Mouse (Mus musculus) lung, postnatal 4 days (tissue): ENCODE results near the gene Neto2.
A peak's percentile ranks its signal among the peaks of the same experiment; 100 is the strongest.
"Not testable (repeated sequence)": the region's sequence is repeated elsewhere in the genome, so short reads cannot be mapped to it uniquely, and the experiment has no call there.

ENCODE experiments used
- DNase-seq, 2 experiments: peaks; one replicate each; pipeline ENCODE4 v3.0.0; 2021

Neto2 gene

DNA sequence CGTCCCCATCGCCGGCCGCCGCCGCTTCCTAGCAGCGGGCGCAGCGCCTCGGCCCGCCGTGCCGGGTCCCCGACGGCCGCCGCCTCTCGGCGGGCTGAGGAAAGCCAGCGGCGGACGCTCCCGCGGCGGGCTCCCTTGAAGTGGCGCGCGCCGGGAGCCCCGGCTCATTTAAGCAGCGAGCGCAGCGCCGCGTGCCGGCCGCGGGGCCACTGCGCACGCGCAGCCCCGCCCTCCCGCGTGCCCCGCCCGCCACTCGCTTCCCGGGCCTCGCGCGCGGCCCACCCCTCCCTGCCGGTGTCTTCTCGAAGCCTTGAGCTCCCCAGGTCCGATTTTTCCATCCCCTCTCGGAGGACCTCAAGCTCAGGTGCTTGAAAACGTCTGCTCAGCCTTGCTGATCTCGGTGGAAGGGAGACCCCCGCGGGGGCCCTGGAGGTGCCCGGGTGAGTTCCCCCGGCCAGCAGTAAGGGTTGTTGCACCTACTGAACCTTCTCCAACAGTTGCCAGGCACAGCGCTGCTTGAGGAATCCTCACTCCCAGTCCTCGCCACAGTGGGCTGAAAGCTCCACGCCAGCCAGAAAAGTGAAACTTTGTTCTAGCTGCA, at the start of gene Neto2:
Gene Neto2 (minus strand): TSS at position 174 of the 601 bp plus-strand sequence.
- peak; percentile 70 to 85 for DNase-seq

DNA sequence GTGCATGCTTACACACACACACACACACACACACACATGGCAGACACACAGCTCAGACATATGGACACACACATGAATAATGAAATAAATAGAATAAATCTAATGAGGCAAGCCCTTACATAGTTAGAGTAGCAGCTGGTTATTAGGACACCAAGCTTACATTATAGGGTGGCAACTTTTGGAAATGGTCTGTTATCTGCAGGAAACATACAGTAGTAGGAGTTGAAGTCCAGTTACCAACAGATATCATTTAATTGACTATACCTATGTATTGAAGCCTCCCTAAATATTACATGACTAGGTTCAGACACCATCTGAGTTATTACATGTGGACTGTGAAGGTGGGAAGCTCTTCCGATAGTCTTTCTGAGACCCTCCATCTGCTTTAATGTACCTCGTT, 44.3 kb upstream of the Neto2 start:
- DNase-seq, result no peak

DNA sequence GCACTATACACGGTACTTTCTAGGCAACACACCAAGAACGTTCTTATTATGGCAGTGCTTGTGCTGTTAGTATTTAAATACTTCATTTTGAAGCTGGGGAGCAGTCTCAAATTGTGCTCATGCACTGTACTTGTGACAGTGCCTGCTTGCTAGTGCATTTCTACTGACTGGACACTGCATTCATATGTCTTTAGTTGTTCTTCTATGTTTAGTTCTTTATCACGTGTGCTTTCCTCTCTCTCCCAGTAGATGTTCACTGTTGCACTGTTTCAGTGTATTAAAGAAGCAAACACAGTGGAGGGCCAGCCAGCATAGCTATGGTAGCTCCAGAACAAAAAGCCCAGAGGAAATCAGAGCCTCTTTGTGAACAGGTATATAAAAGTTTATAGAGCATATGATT, 29.8 kb upstream of the Neto2 start:
- DNase-seq, result no peak

DNA sequence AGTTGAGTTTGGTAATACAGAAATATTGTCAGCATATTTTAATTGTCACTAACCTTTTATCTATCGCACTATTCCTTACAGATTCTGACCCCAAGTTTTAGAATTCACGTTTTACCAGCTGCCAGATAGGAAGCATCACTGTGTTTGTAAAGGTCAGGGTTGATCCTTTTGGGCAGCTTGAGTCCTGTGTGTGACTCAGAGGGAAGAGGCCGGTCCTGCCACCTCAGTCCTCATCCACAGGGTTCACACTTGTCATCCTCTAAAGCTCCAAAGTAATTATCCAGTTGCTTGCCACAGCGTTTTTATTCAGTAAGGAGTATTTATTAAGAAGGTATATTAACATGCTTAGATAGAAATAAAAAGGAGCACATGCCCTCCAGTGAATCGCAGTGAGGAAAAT, 16.5 kb upstream of the Neto2 start:
- no peak for DNase-seq

DNA sequence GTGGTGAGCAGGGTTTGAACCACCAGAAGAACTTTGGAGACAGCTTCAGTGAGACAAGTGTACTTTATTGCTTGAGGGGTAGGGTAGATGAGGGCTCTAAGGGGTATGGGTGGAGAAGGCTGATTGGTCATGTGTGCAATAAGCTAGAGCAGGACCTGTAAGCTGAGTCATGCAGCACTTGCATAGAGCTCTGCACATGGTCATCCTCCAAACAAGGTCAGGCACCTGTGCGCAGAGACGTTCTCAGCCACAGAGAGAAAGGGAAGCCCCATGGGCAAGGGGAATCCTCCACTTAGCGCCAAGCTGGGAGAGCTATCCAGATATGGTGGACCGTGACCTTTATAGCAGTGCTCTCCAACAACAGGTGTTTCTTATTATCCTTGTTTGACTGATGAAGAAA, 16.0 kb upstream of the Neto2 start:
- DNase-seq, result no peak

DNA sequence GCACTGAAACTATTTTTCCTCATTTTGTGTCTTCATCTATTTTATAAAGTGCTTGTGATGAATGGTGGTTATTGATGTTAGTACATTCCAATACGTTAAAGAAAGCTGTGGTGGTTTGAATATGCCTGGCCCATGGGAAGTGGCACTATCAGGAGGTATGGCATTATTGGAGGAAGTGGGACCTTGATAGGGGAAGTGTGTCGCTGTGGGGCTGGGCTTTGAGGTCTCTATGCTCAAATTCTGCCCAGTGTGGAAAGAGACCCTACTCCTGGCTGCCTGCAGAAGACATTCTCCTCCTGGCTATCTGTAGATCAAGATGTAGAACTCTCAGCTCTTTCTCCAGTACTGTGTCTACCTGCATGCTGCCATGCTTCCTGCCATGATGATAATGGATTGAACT, 6.3 kb upstream of the Neto2 start:
- DNase-seq, result no peak

DNA sequence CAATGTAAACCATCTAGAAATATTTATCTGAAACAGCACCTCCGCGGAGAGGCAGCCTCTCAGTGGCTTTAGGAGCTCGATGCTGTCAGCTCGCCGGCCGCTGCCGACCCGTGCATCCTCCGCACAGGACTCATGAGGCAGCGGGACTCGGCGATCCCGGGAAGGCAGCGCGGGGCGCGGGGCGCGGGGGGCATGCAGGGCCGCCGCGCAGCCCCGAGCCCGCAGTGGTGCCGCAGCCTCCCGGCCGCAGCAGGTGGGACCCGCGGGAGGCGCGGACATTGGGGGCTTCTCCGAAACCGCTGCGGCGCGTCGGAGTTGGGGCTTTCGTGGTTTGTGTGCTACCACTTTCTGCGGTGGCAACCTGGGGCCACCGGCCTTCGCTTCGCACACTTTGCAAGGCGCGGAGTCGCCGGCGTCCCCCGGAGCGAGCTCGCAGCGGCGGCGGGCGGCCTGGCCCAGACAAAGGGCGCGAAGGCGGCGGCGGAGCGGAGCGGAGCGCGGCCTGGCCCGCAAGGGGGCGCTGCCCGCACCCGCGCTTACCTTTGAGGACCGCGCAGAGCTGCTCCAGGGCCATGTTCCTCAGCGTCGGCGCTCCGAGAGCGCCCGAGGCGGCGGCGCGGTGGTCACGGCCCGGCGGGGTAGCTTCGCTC, 498 bp downstream of the Neto2 start:
- DNase-seq, result peak; percentile 34 to 66

DNA sequence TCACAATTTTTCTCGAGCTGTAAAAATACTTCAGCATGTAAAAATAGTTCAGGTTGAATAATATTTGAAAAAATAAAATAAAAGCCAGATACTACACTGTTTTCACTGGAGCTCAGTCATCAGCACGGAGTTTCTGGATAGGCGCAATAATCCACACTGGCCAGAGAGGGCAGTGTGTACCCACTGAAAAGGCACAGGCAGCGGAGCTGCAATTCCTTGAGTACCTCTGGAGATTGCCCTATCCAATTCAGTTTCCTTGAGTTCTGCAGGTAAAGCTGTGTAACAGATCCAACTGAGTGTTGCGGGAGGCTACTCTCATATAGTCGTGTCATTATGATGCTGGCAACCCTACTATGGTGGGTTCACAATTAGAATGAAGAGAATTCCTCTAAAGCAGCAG, 1.7 kb downstream of the Neto2 start:
- DNase-seq, result peak; percentile 69 to 76

DNA sequence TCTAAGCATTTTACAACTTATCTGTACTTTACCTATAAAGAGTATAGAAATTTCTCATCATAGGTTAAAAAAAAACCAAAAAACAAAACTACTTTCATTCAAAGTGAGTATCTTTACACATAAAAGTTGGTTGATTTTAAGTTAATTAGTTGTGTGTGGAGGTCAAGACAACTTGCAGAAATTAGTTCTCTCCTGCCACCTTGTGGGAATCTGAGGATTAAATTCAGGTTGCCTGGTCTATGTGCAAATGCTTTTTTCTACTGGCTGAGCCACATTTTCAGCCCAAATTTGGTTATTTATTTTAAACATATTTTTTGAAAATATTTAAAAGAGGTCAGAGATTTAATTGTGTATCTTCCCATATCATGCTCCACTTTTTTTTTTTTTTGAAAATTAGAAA, 35.6 kb downstream of the Neto2 start:
- DNase-seq, result peak in 1 of 2 experiments; percentile 35

DNA sequence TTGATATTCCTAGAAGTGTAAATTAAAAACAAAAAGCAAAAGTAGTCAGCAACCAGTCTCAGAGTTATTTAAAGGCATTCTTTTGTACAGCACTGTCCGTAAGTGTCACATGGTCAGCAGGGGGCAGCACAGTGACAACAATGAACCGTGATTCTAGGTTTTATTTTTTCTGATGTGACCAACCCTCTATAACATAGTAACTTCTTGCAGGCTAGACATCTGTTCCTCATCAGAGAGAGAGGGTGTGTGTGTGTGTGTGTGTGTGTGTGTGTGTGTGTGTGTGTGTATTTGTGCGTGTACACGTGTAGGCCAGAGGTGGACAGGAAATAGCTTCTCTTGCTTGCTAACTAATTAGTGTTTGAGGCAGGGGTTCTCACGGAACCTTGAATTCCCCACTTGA, 38.7 kb downstream of the Neto2 start:
- peak; percentile 26 to 57 for DNase-seq

DNA sequence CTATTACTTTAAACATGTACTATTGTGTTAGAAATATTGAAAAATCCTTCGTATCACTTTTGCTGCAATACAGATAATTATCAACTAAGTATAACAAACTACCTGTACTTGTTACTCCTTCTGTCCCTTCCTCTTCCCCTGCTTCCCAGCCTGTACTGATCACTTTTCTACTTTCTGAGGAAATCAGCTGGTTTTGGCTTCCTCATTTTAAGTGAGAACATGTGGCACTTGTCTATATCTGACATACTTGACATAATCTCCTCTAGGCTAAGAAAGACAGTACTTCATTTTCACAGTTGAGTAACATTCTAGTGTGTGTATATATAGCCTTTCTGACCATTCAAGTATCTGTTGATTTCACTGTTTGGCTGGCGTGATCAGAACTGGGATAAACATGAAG, 49.5 kb downstream of the Neto2 start:
- DNase-seq, result no peak

DNA sequence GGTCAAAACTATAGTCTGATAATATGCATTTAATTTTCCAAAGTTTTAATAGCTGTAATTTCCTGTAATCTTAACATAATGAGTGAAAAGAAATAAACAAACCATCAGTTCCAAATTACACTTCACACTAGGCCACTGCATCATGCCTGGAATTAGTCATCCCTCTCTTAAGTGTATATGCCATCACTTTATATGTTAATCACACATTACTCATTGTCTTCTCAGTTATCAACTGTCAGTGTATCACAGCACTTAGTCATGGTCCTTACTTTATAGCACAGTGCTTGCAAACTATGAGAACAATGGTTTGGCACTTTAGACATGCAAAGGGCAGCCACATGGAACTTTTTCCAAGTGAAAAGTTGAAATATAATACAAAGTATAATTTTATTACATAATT, 52.2 kb downstream of the Neto2 start:
- DNase-seq, result no peak

DNA sequence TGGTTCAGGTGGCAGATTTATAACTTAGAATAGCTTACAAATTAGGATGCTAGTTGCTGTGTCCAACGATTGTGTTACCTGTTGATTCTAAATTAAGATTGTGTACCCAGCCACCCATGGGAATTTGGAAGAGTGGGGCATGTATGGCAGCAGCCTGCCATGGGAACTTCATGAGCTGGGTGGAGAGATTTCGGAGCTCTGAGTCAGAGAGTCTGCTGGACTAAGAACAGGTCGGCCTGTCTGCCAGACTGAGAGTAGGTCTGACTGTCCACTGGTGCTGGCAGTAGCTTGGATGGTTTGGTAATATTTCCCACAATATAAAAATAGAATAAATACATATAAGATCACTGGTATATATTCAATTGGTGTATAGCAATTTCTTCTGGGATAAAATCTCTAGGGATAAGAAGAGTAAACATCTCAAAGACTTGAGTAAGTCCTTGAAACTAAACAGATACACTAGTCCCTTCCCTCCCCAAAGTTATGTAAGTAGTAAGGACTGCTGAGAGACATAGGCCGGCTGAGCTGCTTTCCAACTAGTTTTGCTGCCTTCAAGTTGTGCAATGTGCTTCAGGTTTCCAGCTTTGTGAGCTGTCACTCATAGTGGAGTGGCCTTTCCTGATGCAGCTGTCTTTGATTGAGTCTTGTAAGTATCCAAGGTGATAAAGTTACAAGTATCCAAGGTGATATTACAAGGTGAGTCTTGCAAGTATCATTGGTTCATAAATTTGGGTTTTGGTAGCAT, 55.6 kb downstream of the Neto2 start:
- DNase-seq, result no peak

DNA sequence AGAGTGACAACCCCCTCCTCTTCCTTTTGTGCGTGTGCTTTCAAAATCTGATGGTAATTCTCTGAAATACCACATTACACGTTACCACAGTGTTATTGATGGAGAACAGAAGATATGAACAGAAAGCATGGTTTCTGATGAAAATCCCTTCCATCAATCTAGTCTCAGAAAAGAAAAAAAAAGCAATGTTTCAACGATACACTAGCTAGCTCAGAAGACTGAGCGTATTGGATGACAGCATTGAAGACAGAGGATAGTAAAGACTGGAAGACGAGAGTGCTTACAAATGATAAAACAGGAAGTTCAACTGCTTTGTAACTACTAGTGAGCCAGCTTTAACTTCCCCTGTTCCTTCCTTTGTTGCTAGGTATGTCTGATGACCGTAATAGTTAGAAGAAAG, 76.3 kb downstream of the Neto2 start:
- no peak for DNase-seq

DNA sequence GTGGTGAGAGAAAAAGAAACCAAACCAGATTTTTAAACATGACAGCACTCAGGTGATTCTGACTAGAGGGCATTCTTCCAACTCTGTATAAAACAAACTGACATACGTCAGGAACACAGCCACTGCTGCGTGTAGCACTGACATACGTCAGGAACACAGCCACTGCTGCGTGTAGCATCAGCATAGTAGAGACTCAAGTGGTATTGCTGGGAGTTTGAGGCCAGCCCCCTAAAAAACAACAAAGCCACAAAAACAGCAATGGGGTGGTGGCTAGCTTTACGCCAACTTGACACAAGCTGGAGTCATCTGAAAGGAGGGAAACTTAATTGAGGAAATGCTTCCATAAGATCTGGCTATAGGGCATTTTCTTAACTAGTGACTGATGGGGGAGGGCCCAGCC, 77.5 kb downstream of the Neto2 start:
- no peak for DNase-seq

DNA sequence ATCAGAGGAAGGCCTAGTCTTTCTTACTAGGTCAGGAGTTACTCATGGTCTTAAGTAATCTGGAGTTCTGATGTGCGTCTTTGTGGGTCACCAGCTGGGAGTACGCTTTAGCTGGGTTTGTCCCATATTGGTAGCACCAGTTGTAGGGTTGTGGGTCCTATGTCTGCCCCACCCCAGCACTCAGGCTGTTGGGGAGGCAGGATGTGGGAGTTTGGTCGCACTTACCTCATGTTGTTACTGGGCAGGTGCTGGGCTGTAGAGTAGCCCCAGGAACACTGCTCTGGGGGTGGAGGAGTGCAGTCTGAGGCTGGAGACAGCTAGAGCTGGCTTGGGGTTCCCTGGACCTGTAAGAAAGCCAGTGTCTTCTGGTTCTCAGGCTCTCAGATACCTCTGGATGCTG, 81.9 kb downstream of the Neto2 start:
- no peak for DNase-seq

DNA sequence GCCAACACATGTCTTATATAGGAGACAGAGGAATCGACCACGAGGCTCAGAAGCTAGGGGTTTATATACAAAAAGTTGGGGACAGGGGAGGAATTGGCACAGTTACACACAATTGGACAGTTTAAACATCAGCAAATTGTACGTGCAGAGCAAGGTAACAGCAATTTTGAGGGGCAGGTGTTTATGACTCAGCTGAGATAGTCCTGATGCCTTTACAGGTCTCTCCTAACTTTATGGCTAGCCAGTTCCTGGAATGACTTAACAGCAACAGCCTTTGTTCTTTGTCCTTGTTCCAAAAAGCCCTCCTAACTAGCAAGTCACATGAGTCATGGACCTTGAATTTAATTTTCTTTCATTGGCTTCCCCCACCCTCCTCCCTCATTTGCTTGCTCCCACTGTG, 83.6 kb downstream of the Neto2 start:
- not testable (repeated sequence) for DNase-seq

DNA sequence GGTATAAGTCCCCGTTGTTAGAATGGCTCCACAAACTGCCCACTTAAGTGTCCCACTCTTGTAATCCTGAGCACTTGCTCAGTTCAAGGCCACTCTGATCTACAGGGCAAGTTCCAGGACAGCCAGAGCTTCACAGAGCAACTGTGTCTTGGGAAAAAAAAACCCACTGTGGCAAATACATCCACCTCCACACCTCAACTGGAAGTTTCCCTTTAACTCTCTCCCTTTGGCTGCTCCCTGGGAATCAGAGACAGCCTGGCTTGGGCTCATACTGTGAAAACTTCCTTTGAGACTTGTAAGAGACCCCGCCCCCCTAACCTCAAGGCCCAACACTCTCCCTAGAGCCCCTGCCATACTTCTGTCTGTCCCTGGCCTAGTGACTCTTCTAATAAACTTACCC, 91.9 kb downstream of the Neto2 start:
- no peak for DNase-seq

DNA sequence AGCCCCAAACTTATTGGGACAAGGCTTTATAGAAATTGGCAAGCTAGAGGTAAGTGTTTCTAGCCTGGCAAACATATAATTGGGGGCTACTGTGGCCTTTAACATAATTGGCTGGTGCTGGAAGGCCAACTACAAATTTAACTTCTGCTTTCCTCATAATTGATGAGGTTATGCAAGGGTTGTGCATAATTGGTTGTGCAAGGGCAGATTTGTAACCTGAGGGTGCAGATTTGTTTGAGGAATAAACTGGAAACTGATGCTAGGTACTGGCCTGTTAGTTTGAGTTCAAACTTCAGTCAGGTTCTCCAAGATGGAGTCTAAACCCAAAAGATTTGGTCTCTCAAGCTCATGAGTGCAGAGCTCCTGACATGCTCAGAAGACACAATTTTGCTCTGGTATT, 92.9 kb downstream of the Neto2 start:
- no peak for DNase-seq

DNA sequence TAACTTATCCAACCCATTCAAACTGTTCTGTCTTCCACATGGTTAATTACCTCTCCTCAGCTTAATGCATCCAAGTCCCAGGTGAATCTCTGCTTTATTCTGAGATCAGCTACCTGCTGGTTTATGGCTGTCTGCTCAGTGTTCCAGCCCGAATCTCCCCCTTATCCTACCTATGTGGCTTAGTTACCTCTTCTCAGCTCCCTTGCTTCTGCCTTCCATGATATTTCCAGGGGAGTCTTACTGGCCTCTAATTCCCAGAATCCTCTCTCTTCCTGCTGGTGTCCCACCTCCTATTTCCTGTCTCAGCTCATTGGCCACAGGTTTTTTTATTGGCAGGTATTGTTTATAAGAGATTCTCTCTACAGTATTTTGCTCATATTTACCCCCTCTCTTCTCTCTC, 93.8 kb downstream of the Neto2 start:
- no peak for DNase-seq

DNA sequence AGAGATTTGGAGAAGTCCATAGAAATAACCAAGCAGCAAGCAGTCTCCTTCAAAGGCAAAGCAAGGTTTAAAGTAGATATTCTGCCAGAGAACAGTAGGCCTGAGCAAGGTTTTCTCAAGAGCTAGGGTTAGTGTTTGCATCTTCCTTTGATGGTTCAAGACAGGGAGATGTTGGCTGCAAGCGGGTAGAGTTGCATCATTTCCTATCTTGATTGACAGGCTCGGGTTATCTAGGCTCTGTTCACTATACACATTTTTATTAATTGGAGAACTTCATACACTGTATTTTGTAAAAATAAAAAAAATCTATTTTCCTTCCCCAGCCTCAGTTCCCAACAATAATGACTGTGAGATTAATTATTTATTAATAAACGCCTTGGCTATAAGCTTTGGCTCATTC, 94.2 kb downstream of the Neto2 start:
- no peak for DNase-seq

DNA sequence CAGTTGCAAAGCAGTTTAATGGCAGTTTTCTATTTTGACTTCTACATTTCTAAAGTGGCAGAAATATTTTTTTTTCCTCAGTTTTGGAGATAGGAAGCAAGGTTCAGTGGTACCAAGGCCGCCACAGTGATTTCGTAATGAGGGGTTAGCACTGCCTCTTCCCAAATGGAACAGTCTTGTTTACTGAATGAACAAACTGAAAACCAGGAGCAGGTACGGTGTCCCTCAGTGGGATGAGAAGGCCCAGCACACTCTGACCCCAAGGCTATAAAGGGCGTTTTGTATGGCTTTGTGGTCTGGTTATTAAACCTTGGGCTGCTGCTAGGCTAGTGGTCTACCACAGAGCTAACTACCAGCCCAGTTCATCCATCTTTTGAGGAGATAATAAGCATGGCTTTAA, 96.5 kb downstream of the Neto2 start:
- no peak for DNase-seq

DNA sequence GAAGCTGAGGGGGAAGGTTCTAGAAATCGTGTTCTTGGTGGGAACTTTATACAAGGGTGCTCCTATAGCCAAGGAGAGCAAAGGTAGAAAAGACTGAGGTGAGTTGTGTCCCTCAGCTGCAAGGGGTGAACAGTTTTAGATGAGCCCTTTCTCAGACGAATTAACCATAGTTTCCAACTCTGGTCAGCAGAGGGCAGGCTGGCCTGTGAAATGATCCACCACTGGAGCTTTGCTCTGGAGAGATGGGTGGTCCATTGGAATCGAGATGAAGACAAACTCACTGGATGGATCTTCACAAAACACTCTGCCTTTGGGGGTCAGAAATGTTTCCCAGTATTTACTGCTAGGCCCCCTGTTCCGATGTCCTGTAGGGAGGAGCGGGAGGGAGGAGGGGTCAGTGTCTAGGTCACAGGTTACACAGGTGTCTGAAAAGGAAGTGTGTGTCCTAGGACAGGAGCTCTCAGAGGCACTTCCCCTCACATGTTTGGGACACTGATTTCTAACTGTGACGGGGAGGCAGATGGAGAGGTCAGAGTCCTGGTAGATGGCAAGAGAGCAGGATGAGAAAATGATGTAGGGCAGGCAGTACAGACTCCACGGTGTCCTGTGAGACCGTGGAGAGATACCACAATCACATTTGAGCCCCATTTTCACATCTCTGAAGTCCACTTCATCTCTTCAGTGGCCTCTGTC, 97.4 kb downstream of the Neto2 start:
- DNase-seq, result peak; percentile 30 to 69

DNA sequence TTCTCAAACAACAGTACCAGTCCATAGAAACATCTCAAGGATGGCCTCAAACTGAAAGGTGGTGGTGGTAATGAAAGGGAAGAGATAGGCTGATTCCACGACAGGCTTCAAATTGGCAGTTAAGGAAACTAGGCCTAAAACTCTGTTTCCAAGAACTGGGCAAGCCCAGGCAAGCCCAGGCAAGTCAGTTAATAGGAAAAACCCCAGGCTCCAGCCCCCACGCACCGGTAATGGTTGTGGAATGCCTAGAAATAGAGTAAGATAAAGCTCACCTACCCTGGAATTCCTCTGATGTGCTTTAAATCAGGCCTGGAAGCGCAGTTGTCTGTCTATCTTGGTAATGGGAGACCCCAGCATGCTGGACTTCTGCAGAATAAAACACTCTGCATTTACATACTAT, 98.0 kb downstream of the Neto2 start:
- DNase-seq, result no peak
